Mouse (Mus musculus) erythroid progenitor cell, adult 5-6 weeks (primary cell): ENCODE measurements around the gene Kctd2. TPM values are rescaled to one million over a fixed set of nuclear protein-coding genes. Genes with fewer than 3 reads are reported as not detected.
"Not testable (repeated sequence)": the region's sequence is repeated elsewhere in the genome, so short reads cannot be mapped to it uniquely, and the experiment has no call there.

Experiments used
- ATAC-seq: replicated peaks from 2 replicates; pipeline ENCODE4 v1.8.0; 2016; ENCODE audit warnings: moderate number of reproducible peaks, mild to moderate bottlenecking, moderate TSS enrichment, inconsistent platforms; ENCODE audit not compliant: poor library complexity, low FRiP score, severe bottlenecking
- total RNA-seq, 2 experiments: library from RNA; stranded (forward) in 1 of 2; stranded (reverse) in 1 of 2; fragments of 150-400 nt in 1 of 2; fragments of 186-747, 209-891 nt in 1 of 2; gene quantifications; 2 replicates each; pipeline versions ENCODE4 v1.2.3 to v1.2.4; 2015 to 2017; ENCODE audit warnings: low replicate concordance in 2 of 2

Gene Kctd2
- total RNA-seq, 2 experiments from 2014 or later = 4.2 to 8.3 TPM

GRCm38 (mm10) chr11:115463397-115463796 lies 43.5 kb downstream of the Kctd2 start:
- no peak for ATAC-seq

GRCm38 (mm10) chr11:115464851-115465250 lies 44.9 kb downstream of the Kctd2 start:
- ATAC-seq = no peak

GRCm38 (mm10) chr11:115467217-115467618 lies 47.3 kb downstream of the Kctd2 start:
- ATAC-seq = no peak

GRCm38 (mm10) chr11:115472183-115472582 lies 52.3 kb downstream of the Kctd2 start:
- no peak for ATAC-seq

GRCm38 (mm10) chr11:115473626-115474275 lies 53.8 kb downstream of the Kctd2 start:
- ATAC-seq = peak; percentile 70

- ATAC-seq = peak; percentile 91
Measured at GRCm38 (mm10) chr11:115475025-115475757, 55.3 kb downstream of the Kctd2 start, which contains the start of gene Armc7. Gene Armc7 (plus strand): TSS chr11:115475667.

- ATAC-seq = peak; percentile 47
Measured at GRCm38 (mm10) chr11:115475758-115476237, 55.9 kb downstream of the Kctd2 start.

GRCm38 (mm10) chr11:115476630-115477029 lies 56.7 kb downstream of the Kctd2 start:
- ATAC-seq = not testable (repeated sequence)

GRCm38 (mm10) chr11:115477388-115477787 lies 57.5 kb downstream of the Kctd2 start:
- not testable (repeated sequence) for ATAC-seq

GRCm38 (mm10) chr11:115478296-115478938 lies 58.5 kb downstream of the Kctd2 start:
- no peak for ATAC-seq

Other genes with a start within 250 kb of the Kctd2 start
- 5.0 and 6.3 TPM in 2 replicates for gene Tmem104, start 232.6 kb upstream of the Kctd2 start, total RNA-seq (2015; ENCODE audit: low replicate concordance)
- gene Tmem104, start 232.6 kb upstream of the Kctd2 start, total RNA-seq (2017; ENCODE audit: low replicate concordance) = 0.64 and 6.3 TPM in 2 replicates
- gene Nat9, start 232.3 kb upstream of the Kctd2 start, total RNA-seq (2015; ENCODE audit: low replicate concordance) = 9.2 and 11.2 TPM in 2 replicates
- 2.3 TPM in 1 of 2 replicates, not detected in the other for gene Nat9, start 232.3 kb upstream of the Kctd2 start, total RNA-seq (2017; ENCODE audit: low replicate concordance)
- not detected in 2 replicates for gene Grin2c, start 152.9 kb upstream of the Kctd2 start, total RNA-seq (2015; ENCODE audit: low replicate concordance)
- not detected in 2 replicates for gene Grin2c, start 152.9 kb upstream of the Kctd2 start, total RNA-seq (2017; ENCODE audit: low replicate concordance)
- gene Fdxr, start 143.1 kb upstream of the Kctd2 start, total RNA-seq (2015; ENCODE audit: low replicate concordance) = 1.3 and 16.6 TPM in 2 replicates
- gene Fdxr, start 143.1 kb upstream of the Kctd2 start, total RNA-seq (2017; ENCODE audit: low replicate concordance) = 1.4 and 3.2 TPM in 2 replicates
- not detected in 2 replicates for gene Fads6, start 122.5 kb upstream of the Kctd2 start, total RNA-seq (2015; ENCODE audit: low replicate concordance)
- gene Fads6, start 122.5 kb upstream of the Kctd2 start, total RNA-seq (2017; ENCODE audit: low replicate concordance) = 0.45 and 0.64 TPM in 2 replicates
- gene Otop2, start 113.0 kb upstream of the Kctd2 start, total RNA-seq (2015; ENCODE audit: low replicate concordance) = not detected in 2 replicates
- not detected in 2 replicates for gene Otop2, start 113.0 kb upstream of the Kctd2 start, total RNA-seq (2017; ENCODE audit: low replicate concordance)
- gene Ush1g, start 98.1 kb upstream of the Kctd2 start, total RNA-seq (2015; ENCODE audit: low replicate concordance) = not detected in 2 replicates
- not detected in 2 replicates for gene Ush1g, start 98.1 kb upstream of the Kctd2 start, total RNA-seq (2017; ENCODE audit: low replicate concordance)
- gene Otop3, start 85.4 kb upstream of the Kctd2 start, total RNA-seq (2015; ENCODE audit: low replicate concordance) = not detected in 2 replicates
- not detected in 2 replicates for gene Otop3, start 85.4 kb upstream of the Kctd2 start, total RNA-seq (2017; ENCODE audit: low replicate concordance)
- gene Hid1, start 52.4 kb upstream of the Kctd2 start, total RNA-seq (2015; ENCODE audit: low replicate concordance) = not detected in 2 replicates
- gene Hid1, start 52.4 kb upstream of the Kctd2 start, total RNA-seq (2017; ENCODE audit: low replicate concordance) = not detected in 2 replicates
- gene Cdr2l, start 38.2 kb upstream of the Kctd2 start, total RNA-seq (2015; ENCODE audit: low replicate concordance) = not detected in 2 replicates
- not detected in 2 replicates for gene Cdr2l, start 38.2 kb upstream of the Kctd2 start, total RNA-seq (2017; ENCODE audit: low replicate concordance)
- 12.6 and 24.1 TPM in 2 replicates for gene Mrpl58, start 16.4 kb upstream of the Kctd2 start, total RNA-seq (2015; ENCODE audit: low replicate concordance)
- gene Mrpl58, start 16.4 kb upstream of the Kctd2 start, total RNA-seq (2017; ENCODE audit: low replicate concordance) = 16.6 and 30.3 TPM in 2 replicates
- 520 and 620 TPM in 2 replicates for gene Atp5h, start 166 bp upstream of the Kctd2 start, total RNA-seq (2015; ENCODE audit: low replicate concordance)
- 410 and 415 TPM in 2 replicates for gene Atp5h, start 166 bp upstream of the Kctd2 start, total RNA-seq (2017; ENCODE audit: low replicate concordance)
- gene Trim80, start 20.4 kb downstream of the Kctd2 start, total RNA-seq (2015; ENCODE audit: low replicate concordance) = not detected in 2 replicates
- gene Trim80, start 20.4 kb downstream of the Kctd2 start, total RNA-seq (2017; ENCODE audit: low replicate concordance) = not detected in 2 replicates
- not detected in 2 replicates for gene Slc16a5, start 42.3 kb downstream of the Kctd2 start, total RNA-seq (2015; ENCODE audit: low replicate concordance)
- 1.0 TPM in 1 of 2 replicates, not detected in the other for gene Slc16a5, start 42.3 kb downstream of the Kctd2 start, total RNA-seq (2017; ENCODE audit: low replicate concordance)
- 1.8 TPM in 1 of 2 replicates, not detected in the other for gene Armc7, start 55.5 kb downstream of the Kctd2 start, total RNA-seq (2015; ENCODE audit: low replicate concordance)
- gene Armc7, start 55.5 kb downstream of the Kctd2 start, total RNA-seq (2017; ENCODE audit: low replicate concordance) = 2.7 TPM in 2 replicates
- gene Nt5c, start 71.7 kb downstream of the Kctd2 start, total RNA-seq (2015; ENCODE audit: low replicate concordance) = 13.0 and 22.3 TPM in 2 replicates
- 9.8 and 37.2 TPM in 2 replicates for gene Nt5c, start 71.7 kb downstream of the Kctd2 start, total RNA-seq (2017; ENCODE audit: low replicate concordance)
- gene Jpt1, start 94.3 kb downstream of the Kctd2 start, total RNA-seq (2015; ENCODE audit: low replicate concordance) = 168 and 177 TPM in 2 replicates
- gene Jpt1, start 94.3 kb downstream of the Kctd2 start, total RNA-seq (2017; ENCODE audit: low replicate concordance) = 225 and 235 TPM in 2 replicates
- 450 and 609 TPM in 2 replicates for gene Sumo2, start 116.1 kb downstream of the Kctd2 start, total RNA-seq (2015; ENCODE audit: low replicate concordance)
- 286 and 389 TPM in 2 replicates for gene Sumo2, start 116.1 kb downstream of the Kctd2 start, total RNA-seq (2017; ENCODE audit: low replicate concordance)
- 78.9 and 133 TPM in 2 replicates for gene Nup85, start 144.3 kb downstream of the Kctd2 start, total RNA-seq (2015; ENCODE audit: low replicate concordance)
- gene Nup85, start 144.3 kb downstream of the Kctd2 start, total RNA-seq (2017; ENCODE audit: low replicate concordance) = 141 and 174 TPM in 2 replicates
- gene Mrps7, start 183.8 kb downstream of the Kctd2 start, total RNA-seq (2015; ENCODE audit: low replicate concordance) = 10.1 and 22.2 TPM in 2 replicates
- gene Mrps7, start 183.8 kb downstream of the Kctd2 start, total RNA-seq (2017; ENCODE audit: low replicate concordance) = 5.1 and 12.3 TPM in 2 replicates
- 18.0 and 20.9 TPM in 2 replicates for gene Gga3, start 183.9 kb downstream of the Kctd2 start, total RNA-seq (2015; ENCODE audit: low replicate concordance)
- gene Gga3, start 183.9 kb downstream of the Kctd2 start, total RNA-seq (2017; ENCODE audit: low replicate concordance) = 20.7 and 33.2 TPM in 2 replicates
- gene Mif4gd, start 192.8 kb downstream of the Kctd2 start, total RNA-seq (2015; ENCODE audit: low replicate concordance) = 62.3 and 66.7 TPM in 2 replicates
- 36.5 and 69.8 TPM in 2 replicates for gene Mif4gd, start 192.8 kb downstream of the Kctd2 start, total RNA-seq (2017; ENCODE audit: low replicate concordance)
- 3.2 and 7.1 TPM in 2 replicates for gene Slc25a19, start 208.2 kb downstream of the Kctd2 start, total RNA-seq (2015; ENCODE audit: low replicate concordance)
- gene Slc25a19, start 208.2 kb downstream of the Kctd2 start, total RNA-seq (2017; ENCODE audit: low replicate concordance) = 2.0 and 6.4 TPM in 2 replicates